Mouse (Mus musculus): ENCODE measurements around the gene Tmem123. TPM values are rescaled to one million over a fixed set of nuclear protein-coding genes. Genes with fewer than 3 reads are reported as not detected.

Tmem123 gene
- 64.3 and 69.5 TPM in 2 replicates for polyA plus RNA-seq (2015; fragmentation: Nextera tagmentation; extraction: Ambion mirVana)

DNA sequence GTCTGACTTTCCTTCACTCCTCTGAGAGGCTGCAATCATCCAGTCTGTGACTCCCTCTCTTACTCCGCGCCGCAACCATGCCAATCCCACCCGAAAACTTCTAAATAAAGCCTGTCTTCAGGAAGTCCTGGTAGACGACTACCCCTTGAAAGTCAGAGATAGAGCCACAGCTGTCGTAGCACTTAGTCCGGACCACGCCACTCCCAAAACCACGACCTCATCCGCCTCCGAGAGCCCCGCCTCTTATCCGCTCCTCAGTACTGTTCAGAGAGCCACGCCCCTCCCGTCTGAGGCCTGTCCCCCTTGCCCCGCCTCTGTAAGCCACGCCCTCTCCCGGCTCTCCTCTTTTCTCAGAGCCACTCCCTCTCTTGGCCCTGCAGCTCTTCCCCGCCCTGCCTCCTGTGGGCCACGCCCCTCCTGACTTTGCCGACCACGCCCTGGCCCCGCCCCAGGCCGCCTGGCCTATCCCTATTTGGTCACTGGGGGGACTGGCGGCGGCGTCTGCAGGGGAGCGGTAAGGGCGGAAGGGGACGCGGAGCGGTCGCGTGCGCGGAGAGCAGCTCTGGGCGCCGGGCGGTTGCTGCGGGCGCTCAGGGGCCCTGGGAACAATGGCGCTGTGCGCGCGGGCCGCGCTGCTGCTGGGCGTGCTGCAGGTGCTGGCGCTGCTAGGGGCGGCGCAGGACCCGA lies at the start of gene Tmem123:
TSS of gene Tmem123 (plus strand) at position 428 of the 687 bp plus-strand sequence.

DNA sequence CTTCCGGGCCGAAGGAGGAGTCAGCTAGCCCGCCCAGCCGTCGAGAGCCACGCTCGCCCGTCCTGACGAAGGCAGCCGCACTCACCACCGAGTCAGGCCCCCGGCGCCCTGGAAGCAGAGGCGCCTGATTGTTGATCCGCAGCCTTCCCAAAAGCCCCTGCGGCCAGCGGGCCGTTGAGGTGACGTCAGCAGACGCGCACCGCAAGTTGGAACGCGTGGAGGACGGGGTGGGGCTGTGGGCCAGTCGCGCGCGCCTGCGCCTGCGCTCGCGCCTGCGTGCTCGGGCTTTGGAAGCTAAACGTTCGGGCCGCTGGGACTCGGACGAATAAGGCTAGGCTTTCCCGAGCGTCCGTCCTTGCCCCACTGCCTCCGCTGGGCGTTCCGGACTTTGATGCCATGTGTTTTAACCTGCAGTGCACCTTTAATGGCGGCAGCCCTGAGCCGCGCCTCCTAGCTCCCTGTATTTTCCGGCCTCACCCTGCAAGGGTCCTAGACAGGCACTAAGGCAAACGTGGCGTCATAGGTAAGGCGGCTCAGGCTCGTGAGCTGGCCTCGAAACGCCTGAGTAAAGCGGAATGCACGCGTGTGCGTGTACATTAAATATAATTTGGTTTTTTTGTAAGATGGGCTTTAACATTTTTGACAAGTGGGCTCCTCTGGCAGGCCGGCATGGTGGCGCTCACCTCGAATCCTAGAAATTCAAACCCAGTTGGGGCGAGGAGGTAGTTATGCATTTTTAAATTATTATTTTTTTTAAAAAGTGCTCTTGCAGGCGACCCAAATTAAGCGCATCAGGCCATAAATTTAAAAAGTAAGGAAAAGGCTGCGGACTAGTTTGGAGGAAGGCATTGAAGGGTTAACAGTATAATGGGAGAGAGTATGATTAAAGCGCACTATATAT lies 73.3 kb downstream of the Tmem123 start, which contains the start of gene Birc2:
TSS of gene Birc2 (minus strand) at position 160 of the 901 bp plus-strand sequence.

Other genes starting within 250 kb of the Tmem123 start
- 81.8 and 113 TPM in 2 replicates for gene Mmp8, start 205.6 kb upstream of the Tmem123 start, polyA plus RNA-seq (2015; fragmentation: Nextera tagmentation; extraction: Ambion mirVana)
- 0.60 and 0.70 TPM in 2 replicates for gene Mmp27, start 192.6 kb upstream of the Tmem123 start, polyA plus RNA-seq (2015; fragmentation: Nextera tagmentation; extraction: Ambion mirVana)
- not detected in 2 replicates for gene Mmp20, start 135.8 kb upstream of the Tmem123 start, polyA plus RNA-seq (2015; fragmentation: Nextera tagmentation; extraction: Ambion mirVana)
- gene Mmp7, start 72.0 kb upstream of the Tmem123 start, polyA plus RNA-seq (2015; fragmentation: Nextera tagmentation; extraction: Ambion mirVana) = not detected in 2 replicates
- 20.5 and 22.8 TPM in 2 replicates for gene Birc2, start 73.0 kb downstream of the Tmem123 start, polyA plus RNA-seq (2015; fragmentation: Nextera tagmentation; extraction: Ambion mirVana)
- gene Birc3, start 109.1 kb downstream of the Tmem123 start, polyA plus RNA-seq (2015; fragmentation: Nextera tagmentation; extraction: Ambion mirVana) = 10.3 and 12.2 TPM in 2 replicates
- 4.3 and 6.5 TPM in 2 replicates for gene Yap1, start 240.6 kb downstream of the Tmem123 start, polyA plus RNA-seq (2015; fragmentation: Nextera tagmentation; extraction: Ambion mirVana)

All from spleen, postnatal 0 days (tissue).